Mouse (Mus musculus): ENCODE results near the gene Akr1d1. TPM values are rescaled to one million over a fixed set of nuclear protein-coding genes. Genes with fewer than 3 reads are reported as not detected.

Akr1d1 gene
- polyA plus RNA-seq, 1 experiment from 2014 or later: not detected

DNA sequence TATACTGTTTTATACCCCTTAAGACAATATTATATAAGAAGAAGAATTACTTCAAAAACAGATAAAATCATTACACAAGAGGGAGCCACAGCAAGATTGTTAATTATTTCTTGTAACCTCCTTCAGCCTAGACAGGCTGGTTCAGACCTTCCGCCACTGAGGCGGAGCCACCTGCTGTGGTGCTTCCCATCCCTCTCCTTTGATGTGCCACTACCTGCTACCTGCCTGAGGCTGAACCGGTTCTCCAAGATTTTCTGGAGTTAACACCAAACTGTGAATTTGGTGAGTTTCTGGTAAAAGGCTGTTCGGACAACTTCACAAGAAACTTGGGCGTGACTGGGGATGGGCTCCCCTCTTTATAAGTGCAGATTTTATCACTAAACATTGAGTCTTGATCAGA is 50.5 kb downstream of the Akr1d1 start:
- H3K9ac ChIP-seq: no peak overlapping the region
- no peaks in the 10 kb centered on the region for H3K36me3 ChIP-seq (replicated peaks)
- H3K27me3 ChIP-seq: no peaks in the 10 kb centered on the region
- H3K4me1 ChIP-seq: no peaks in the 10 kb centered on the region
- no peak overlapping the region for H3K27ac ChIP-seq
- no peak for ATAC-seq (ENCODE audit: low FRiP score)
- WGBS: 78% methylated on average over 5 of the region's 5 CpGs
- H3K4me2 ChIP-seq: no peak overlapping the region
- H3K4me3 ChIP-seq (replicated peaks): no peak overlapping the region
- H3K9me3 ChIP-seq: no peaks in the 10 kb centered on the region

DNA sequence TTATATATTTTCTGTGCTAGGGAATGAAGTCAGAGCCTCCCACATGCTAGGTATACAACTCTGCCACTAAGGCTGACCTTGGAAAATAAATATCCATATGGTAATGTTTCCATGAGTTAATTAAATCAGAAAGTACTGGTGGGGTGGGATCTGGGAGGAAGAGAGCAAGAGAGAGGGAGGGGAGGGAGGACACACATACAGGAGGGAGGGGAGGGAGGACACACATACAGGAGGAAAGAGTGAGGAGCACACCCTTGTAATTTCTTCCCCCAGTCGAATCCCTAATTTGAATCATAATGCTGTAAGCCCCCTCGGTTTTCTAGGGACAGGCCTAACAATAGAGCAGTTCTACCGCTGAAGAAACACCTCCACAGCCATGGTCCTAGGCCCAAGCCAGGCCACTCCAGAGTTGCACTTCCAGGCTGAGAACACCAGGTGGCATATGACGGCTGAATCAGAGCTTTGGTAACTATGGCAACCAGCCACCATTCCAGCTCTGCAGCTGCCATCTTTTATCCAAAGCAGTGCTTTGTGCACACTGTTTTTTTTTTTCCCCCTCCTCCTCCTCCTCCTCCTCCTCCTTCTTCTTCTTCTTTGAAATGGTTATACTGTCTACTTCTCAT is 59.5 kb downstream of the Akr1d1 start:
- 1% methylated on average over 4 of the region's 4 CpGs for WGBS
- no peaks in the 10 kb centered on the region for H3K27me3 ChIP-seq
- H3K4me1 ChIP-seq: peaks cover 41% of the 10 kb centered on the region
- H3K9ac ChIP-seq: no peak overlapping the region
- H3K4me2 ChIP-seq: no peak overlapping the region
- peak overlapping the region; percentile 63 for H3K27ac ChIP-seq
- no peak overlapping the region for H3K4me3 ChIP-seq (replicated peaks)
- H3K36me3 ChIP-seq (replicated peaks): no peaks in the 10 kb centered on the region
- H3K9me3 ChIP-seq: no peaks in the 10 kb centered on the region
- peak; percentile 85 for ATAC-seq (ENCODE audit: low FRiP score)

DNA sequence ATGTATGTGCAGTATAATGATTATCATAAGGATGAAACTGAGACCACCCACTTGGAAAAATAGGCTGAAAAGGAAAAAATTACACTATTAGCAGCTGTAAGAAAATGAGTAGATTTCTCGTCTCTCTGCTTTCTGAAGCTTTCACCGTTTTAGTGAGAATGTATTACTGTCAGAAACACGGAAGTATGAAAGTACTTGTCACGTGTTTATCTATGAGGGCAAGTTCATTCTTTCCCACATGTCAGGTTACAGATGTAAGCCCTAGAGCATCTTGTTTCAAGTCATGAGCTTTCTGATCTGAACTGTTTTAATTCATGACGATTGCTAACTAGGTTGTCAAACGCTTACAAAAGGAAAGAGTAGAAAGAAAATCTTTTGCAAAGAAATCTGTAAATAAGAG is 60.8 kb downstream of the Akr1d1 start:
- 78% methylated on average over 6 of the region's 6 CpGs for WGBS
- Histone ChIP-seq H3K4me2 (no peak overlapping the region), H3K9me3 (no peaks in the 10 kb centered on the region), H3K9ac (no peak overlapping the region), H3K36me3 (replicated peaks) (no peaks in the 10 kb centered on the region), H3K4me3 (replicated peaks) (no peak overlapping the region), H3K4me1 (peaks cover 47% of the 10 kb centered on the region), H3K27me3 (no peaks in the 10 kb centered on the region), H3K27ac (no peak overlapping the region)
- ATAC-seq (ENCODE audit: low FRiP score): no peak

DNA sequence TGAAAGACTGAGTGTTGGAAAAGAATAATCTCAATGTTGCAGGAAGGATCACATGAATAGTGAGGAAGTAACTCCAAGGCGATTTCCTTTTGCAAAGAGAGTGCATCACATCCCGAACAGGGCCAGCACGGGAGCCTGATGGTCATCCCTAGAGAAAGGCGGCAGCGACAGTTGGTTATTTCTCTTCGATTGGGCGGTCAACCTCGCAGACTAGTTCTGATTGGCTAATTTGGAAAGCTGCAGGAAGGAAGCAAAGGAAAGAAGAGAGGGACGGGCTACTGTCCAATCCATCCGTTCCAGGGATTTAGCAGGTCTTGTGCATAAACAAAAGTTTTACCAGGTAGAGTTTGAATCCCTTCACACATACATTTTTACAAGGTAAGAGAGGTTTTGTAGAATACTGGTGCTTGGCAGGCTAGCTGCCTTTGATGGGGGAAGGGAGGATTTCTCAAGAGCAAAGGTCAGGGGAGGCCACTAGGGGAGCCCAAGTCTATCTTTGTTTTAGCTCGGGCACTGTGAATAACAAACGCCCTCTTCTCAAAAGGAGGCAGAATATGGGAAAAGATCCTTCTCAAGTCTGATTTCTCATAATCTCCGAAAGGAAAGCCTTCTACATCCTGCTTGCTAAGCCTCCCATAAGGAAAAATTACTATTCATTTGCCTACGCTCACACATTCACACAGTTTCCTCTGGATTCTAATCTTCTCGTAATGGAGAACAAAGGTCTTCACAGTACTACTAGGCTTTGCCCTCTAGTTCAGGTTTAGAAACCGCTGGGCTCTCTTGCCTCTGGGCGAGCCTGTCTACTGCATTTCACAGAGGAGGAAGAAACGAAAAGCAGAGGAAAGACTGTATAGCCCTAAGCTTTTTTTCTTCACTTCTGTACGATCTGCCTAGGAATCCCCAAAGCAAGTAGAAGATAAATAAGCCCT is 62.4 kb downstream of the Akr1d1 start:
- H3K27ac ChIP-seq: peak overlapping the region; percentile 95
- no peaks in the 10 kb centered on the region for H3K27me3 ChIP-seq
- H3K4me3 ChIP-seq (replicated peaks): peak overlapping the region; percentile 19
- H3K4me2 ChIP-seq: peak overlapping the region; percentile 42
- H3K9me3 ChIP-seq: no peaks in the 10 kb centered on the region
- H3K36me3 ChIP-seq (replicated peaks): no peaks in the 10 kb centered on the region
- 16% methylated on average over 19 of the region's 19 CpGs for WGBS
- ATAC-seq (ENCODE audit: low FRiP score): peak; percentile 64
- peaks cover 47% of the 10 kb centered on the region for H3K4me1 ChIP-seq
- peak overlapping the region; percentile 12; the same call in 1 of the 2 replicates for H3K9ac ChIP-seq

DNA sequence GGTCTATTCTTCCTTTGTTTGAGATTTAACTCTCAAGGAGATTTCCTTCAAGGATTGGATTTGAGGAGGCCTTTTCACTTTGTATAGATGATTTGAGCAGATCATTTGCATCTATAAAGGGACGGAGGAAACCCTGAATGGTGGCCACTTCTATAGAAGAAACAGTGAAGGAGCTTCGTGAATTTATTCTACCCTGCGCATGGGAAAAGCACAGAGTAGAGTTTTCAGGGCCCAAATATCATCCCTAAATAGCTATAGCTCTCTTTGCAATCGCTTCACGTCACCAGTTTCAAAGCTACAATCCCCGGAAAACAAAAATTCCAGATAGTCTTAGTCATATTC is 63.0 kb downstream of the Akr1d1 start:
- Histone ChIP-seq H3K27me3 (no peaks in the 10 kb centered on the region), H3K27ac (peak overlapping the region; percentile 95), H3K9me3 (no peaks in the 10 kb centered on the region), H3K4me2 (peak overlapping the region; percentile 42), H3K36me3 (replicated peaks) (no peaks in the 10 kb centered on the region), H3K4me1 (peaks cover 47% of the 10 kb centered on the region), H3K4me3 (replicated peaks) (peak overlapping the region; percentile 19; the same call in 1 of the 2 replicates), H3K9ac (peak overlapping the region; percentile 12; the same call in 1 of the 2 replicates)
- WGBS: 6% methylated on average over 6 of the region's 6 CpGs
- ATAC-seq (ENCODE audit: low FRiP score): peak; percentile 40

DNA sequence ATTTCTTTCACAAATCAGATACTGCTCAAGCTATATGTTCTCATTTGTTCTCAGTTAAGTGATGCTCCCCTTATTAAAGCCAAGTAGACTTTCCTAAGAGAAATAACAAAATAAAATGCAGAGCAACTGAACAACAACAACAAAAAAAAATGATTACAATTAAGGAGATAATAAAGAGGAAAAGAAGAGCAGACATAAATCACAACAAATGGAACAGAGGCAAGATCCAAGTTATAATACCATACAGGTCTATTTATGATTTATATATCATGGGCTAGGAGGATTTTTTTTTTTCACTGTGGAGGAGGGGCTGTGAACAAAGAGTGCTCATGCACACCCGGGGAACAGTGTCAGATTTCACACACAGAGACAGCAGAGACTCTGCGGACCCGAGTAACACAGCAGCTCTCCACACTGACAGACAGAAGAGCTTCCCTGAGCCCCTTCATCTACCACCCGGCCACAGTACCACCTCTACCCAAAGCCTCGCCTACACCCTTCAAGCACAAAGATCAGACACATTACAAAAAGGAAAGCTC is 63.6 kb downstream of the Akr1d1 start:
- peak overlapping the region; percentile 95 for H3K27ac ChIP-seq
- H3K9me3 ChIP-seq: no peaks in the 10 kb centered on the region
- WGBS: 6% methylated on average over 5 of the region's 5 CpGs
- H3K4me3 ChIP-seq (replicated peaks): no peak overlapping the region
- H3K27me3 ChIP-seq: no peaks in the 10 kb centered on the region
- no peak overlapping the region for H3K9ac ChIP-seq
- no peak; the same call in 1 of the 2 replicates for ATAC-seq (ENCODE audit: low FRiP score)
- H3K4me1 ChIP-seq: peaks cover 47% of the 10 kb centered on the region
- H3K36me3 ChIP-seq (replicated peaks): no peaks in the 10 kb centered on the region
- no peak overlapping the region for H3K4me2 ChIP-seq

DNA sequence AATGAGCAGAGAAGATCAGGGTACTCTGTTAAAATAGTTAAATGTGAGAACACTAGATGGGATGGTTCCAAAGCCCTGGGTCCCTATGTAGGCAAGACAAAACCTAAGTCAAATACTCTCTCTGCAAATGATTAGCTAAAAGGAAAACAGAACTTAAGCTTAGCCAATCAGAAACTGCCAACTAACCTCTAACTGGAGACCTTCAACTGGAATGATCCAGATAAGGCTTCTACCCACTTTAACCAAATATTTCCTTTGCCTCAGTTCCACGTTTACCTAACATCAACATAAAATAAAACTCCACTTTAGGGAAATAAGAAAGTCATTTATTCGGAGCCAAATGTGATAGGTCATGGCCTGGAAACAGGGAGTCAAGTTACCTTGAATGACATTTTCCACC is 67.1 kb downstream of the Akr1d1 start:
- ATAC-seq (ENCODE audit: low FRiP score): no peak
- no peak overlapping the region for H3K27ac ChIP-seq
- 87% methylated on average over 2 of the region's 2 CpGs for WGBS

DNA sequence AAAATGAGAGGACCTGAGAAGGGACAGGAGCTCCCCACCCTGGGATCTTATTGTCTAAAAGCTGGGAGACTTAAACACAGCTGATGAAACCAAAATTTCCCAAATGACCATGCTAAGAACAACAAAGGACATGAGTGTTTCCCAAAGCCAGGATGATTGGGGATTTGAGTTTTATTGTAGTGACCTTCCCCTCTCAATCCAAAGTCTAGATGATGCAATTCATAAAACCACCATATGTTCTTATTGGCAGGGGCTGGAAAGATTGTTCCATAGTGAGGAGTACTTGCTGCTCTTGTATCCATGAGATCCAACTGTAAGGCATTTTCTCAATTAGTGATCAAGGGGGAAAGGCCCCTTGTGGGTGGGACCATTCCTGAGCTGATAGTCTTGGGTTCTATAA is 68.1 kb downstream of the Akr1d1 start:
- no peak overlapping the region for H3K4me2 ChIP-seq
- no peak overlapping the region for H3K4me3 ChIP-seq (replicated peaks)
- H3K27me3 ChIP-seq: no peaks in the 10 kb centered on the region
- ATAC-seq (ENCODE audit: low FRiP score): no peak
- no peak overlapping the region for H3K9ac ChIP-seq
- H3K4me1 ChIP-seq: peaks cover 18% of the 10 kb centered on the region
- no peak overlapping the region for H3K27ac ChIP-seq
- H3K9me3 ChIP-seq: no peaks in the 10 kb centered on the region
- no peaks in the 10 kb centered on the region for H3K36me3 ChIP-seq (replicated peaks)

More for the DNA sequence above, 67.1 kb downstream of the Akr1d1 start:
- no peaks in the 10 kb centered on the region for H3K9me3 ChIP-seq
- no peak overlapping the region for H3K4me2 ChIP-seq
- no peaks in the 10 kb centered on the region for H3K36me3 ChIP-seq (replicated peaks)
- no peaks in the 10 kb centered on the region for H3K27me3 ChIP-seq
- H3K4me1 ChIP-seq: peaks cover 27% of the 10 kb centered on the region
- H3K9ac ChIP-seq: no peak overlapping the region
- no peak overlapping the region for H3K4me3 ChIP-seq (replicated peaks)

DNA sequence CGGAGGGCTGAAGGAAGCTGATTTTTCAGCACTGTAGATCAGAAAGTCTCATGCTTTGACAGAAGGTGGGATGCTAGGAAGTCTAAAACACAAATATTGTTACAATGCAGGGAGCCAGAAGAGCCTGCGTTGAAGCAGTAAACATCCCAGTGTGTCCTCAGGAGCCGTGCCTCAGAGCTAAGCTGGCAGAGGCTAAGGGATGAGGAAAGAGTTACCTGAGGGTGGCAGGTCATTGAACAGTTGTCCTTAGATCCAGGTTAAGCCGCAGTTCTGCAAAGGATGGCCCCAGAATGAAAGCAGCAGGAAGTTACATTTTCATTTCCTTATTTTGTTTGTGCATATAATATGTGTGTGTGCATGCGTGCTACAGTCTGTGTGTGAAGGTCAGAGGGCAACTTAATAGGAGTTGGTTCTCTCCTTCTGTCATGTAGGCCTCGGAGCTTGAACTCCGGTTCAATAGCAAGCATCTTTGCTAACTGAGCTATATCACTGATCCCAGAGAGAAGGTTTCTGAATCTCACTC is 71.1 kb downstream of the Akr1d1 start:
- Histone ChIP-seq H3K9ac (no peak overlapping the region), H3K9me3 (no peaks in the 10 kb centered on the region), H3K4me3 (replicated peaks) (no peak overlapping the region), H3K36me3 (replicated peaks) (no peaks in the 10 kb centered on the region), H3K27me3 (no peaks in the 10 kb centered on the region), H3K4me1 (no peaks in the 10 kb centered on the region), H3K4me2 (no peak overlapping the region), H3K27ac (no peak overlapping the region)
- no peak for ATAC-seq (ENCODE audit: low FRiP score)
- 86% methylated on average over 7 of the region's 7 CpGs for WGBS

DNA sequence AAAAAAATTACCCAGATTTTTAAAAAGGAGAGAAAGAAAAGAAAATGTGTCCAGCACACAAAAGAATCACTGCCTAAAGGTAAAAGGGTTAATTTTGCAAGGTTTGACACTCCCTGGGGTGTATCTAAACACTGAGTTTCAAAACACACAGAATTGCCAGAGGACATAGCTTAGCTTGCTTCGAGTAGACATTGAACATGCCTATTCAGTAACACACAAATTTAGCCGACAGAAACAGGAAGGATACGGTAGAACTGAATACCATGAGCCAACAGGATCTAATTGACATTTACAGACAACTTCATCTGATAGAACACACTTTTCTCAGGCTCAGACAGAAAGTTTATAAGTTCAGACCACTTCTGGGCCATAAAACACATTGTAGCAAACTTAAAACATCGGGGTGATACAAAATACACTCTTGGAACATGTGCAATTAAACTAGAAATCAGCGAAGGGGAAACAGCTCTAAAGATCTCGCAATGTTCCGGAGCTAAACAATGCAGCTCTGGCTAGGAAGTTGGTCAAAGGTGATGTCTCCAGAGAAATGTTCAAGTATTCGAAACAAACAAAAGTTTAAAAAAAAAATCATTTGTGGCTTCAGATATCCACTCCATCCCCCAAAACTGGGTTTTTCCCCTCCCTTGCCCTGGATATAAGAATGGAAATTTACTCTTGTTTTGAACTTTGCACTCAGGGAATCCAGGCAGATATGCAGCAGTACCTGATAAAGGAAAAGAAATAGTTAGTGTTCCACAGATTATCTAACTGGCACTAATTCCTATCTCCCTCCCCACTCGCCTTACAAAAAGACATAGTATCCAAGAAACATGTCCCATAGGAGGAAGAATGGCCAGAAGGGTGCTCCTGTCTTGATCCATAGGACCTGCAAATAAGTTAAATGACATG is 73.1 kb downstream of the Akr1d1 start:
- Histone ChIP-seq H3K27ac (no peak overlapping the region), H3K4me3 (replicated peaks) (no peak overlapping the region), H3K36me3 (replicated peaks) (no peaks in the 10 kb centered on the region), H3K9me3 (no peaks in the 10 kb centered on the region), H3K27me3 (no peaks in the 10 kb centered on the region), H3K4me1 (no peaks in the 10 kb centered on the region), H3K4me2 (no peak overlapping the region), H3K9ac (no peak overlapping the region)
- no peak for ATAC-seq (ENCODE audit: low FRiP score)
- 64% methylated on average over 9 of the region's 9 CpGs for WGBS

DNA sequence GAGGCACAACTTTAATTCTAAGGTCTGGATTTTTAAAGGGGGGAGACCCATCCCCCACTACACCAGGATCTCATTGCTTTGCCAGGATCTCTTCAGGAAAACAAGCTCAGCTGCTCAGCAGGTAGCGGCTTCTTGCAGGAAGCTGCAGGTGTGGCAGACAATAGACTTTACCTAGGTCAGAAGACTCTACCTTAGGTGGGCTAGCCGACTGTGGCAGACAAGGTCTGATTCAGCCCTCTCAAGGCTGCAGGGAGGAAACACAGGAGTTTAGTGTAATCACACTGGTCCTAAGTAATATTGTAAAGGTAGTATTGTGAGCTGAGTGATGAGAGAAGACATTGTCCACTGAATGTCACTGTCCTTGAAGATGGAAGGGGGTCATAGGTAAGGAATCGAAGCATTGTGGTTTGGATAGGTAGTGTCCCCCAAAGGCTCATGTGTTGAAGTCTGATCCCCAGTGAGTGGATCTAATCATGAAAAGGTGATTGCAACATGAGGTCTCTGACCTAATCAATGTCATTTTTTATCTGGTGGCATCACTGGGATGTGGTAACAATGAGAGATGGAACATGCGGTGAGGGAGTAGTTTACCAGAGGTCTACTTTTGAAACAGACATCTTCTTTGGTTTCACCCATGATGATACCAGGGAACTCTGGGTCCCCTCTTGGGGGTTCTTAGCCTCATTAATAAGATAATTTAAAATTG is 74.4 kb downstream of the Akr1d1 start:
- no peak overlapping the region for H3K4me2 ChIP-seq
- 70% methylated on average over 4 of the region's 4 CpGs for WGBS
- H3K9ac ChIP-seq: no peak overlapping the region
- no peaks in the 10 kb centered on the region for H3K36me3 ChIP-seq (replicated peaks)
- H3K27ac ChIP-seq: no peak overlapping the region
- no peak for ATAC-seq (ENCODE audit: low FRiP score)
- H3K27me3 ChIP-seq: no peaks in the 10 kb centered on the region
- H3K4me3 ChIP-seq (replicated peaks): no peak overlapping the region
- H3K4me1 ChIP-seq: no peaks in the 10 kb centered on the region
- H3K9me3 ChIP-seq: no peaks in the 10 kb centered on the region

All from forebrain, embryonic 12.5 days (tissue).